Mouse (Mus musculus): ENCODE measurements at regions not wholly inside any gene's neighbourhood (a gene's known extent, or its start where the extent isn't known, plus 50 kb on each side); places are given as distances from the start of the nearest gene placed in this dataset.
A peak's percentile ranks its signal among the peaks of the same experiment; 100 is the strongest.

DNA sequence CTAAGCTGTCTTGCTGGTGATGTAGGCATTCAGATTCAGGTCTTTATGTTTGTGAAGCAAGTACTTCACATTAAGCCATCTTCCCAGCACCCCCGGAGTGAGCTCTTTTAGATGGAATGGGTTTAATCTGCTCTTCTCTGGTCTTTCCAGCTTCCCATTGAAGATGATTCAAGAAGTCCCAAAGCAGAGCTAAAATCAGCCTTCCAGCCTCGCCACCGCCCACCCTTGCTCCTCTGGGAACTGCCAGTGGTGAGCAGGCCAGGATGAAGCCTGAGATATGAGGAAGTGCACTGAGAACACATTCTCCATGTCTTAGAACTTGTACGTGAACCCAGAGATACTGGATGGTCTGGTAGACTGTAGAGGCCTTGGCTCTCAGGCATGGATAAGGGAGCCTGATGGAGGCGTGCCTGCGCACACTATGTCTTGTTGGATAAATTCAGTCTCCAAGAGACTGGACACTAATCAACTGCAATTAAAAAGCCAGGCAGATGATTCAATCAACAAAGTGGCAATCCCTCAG lies 51.3 kb upstream of the Mrtfb start:
- no peaks in the 10 kb centered on the region for H3K27me3 ChIP-seq (ENCODE audit: control insufficient read depth, insufficient read depth, low read length)
- peaks cover 0 to 12% of the 10 kb centered on the region in 2 experiments; a peak in 1 of 4 replicates for H3K4me1 ChIP-seq (replicated peaks; ENCODE audit: control insufficient read depth in 2 of 2, insufficient read depth in 2 of 2, low read length in 1 of 2)
- 54% methylated on average over 6 of the region's 6 CpGs for WGBS (ENCODE audit: insufficient replicate concordance)
- no peaks in the 10 kb centered on the region for H3K9me3 ChIP-seq (ENCODE audit: control insufficient read depth, low read length)
- H3K9ac ChIP-seq (replicated peaks), result no peak overlapping the region
- no peaks in the 10 kb centered on the region for H3K36me3 ChIP-seq (replicated peaks; ENCODE audit: control insufficient read depth, insufficient read depth, low read depth)
- ATAC-seq (ENCODE audit: insufficient read depth), result no peak
- H3K27ac ChIP-seq, result no peak overlapping the region
- no peak for TF ChIP-seq EP300 (IDR thresholded peaks at IDR 0.05; ENCODE audit: low read depth)
- TF ChIP-seq CTCF (IDR thresholded peaks at IDR 0.05; ENCODE audit: low read depth), result no peak
- H3K4me3 ChIP-seq (ENCODE audit: insufficient read depth in 1 of 2, low read depth in 2 of 2, low read length in 2 of 2), result no peak overlapping the region
- DNase-seq (ENCODE audit: low read depth in 3 of 3, low spot score in 3 of 3), result no peak
- no peak overlapping the region for H3K4me2 ChIP-seq (ENCODE audit: low read depth)

GRCm38 (mm10) chr16:13205855-13206254 lies 50.4 kb upstream of the Mrtfb start:
- no peaks in the 10 kb centered on the region for H3K27me3 ChIP-seq (ENCODE audit: control insufficient read depth, insufficient read depth, low read length)
- H3K4me2 ChIP-seq (ENCODE audit: low read depth), result no peak overlapping the region
- H3K9ac ChIP-seq (replicated peaks), result no peak overlapping the region
- peak; percentile 16 to 26 (median 20) for DNase-seq (ENCODE audit: low read depth in 3 of 3, low spot score in 3 of 3)
- H3K36me3 ChIP-seq (replicated peaks; ENCODE audit: control insufficient read depth, insufficient read depth, low read depth), result no peaks in the 10 kb centered on the region
- H3K9me3 ChIP-seq (ENCODE audit: control insufficient read depth, low read length), result no peaks in the 10 kb centered on the region
- peak; percentile 66 for ATAC-seq (ENCODE audit: insufficient read depth)
- TF ChIP-seq EP300 (IDR thresholded peaks at IDR 0.05; ENCODE audit: low read depth) (no peak), CTCF (IDR thresholded peaks at IDR 0.05; ENCODE audit: low read depth) (no peak)
- H3K4me1 ChIP-seq (replicated peaks; ENCODE audit: control insufficient read depth in 2 of 2, insufficient read depth in 2 of 2, low read length in 1 of 2), result peaks cover 0 to 12% of the 10 kb centered on the region in 2 experiments; a peak in 1 of 4 replicates
- 58% methylated on average over 5 of the region's 5 CpGs for WGBS (ENCODE audit: insufficient replicate concordance)
- H3K4me3 ChIP-seq (ENCODE audit: insufficient read depth in 1 of 2, low read depth in 2 of 2, low read length in 2 of 2), result no peak overlapping the region
- H3K27ac ChIP-seq, result no peak overlapping the region

All from liver, embryonic 14.5 days (tissue).